8 mouse cellular contexts compared by ENCODE assay signal in genomic region chr14:31829761-31830562, GRCm38 (mm10). TPM values are rescaled to one million over a fixed set of nuclear protein-coding genes. Genes with fewer than 3 reads are reported as not detected.
A peak's percentile ranks its signal among the peaks of the same experiment; 100 is the strongest.
DNase-seq lines count a peak whose midpoint lies in the region; ATAC-seq and TF ChIP-seq lines count a peak whose summit lies in the region.

No protein-coding gene starts in this region.

- peak overlapping the region; percentile 52 for H3K4me2 ChIP-seq in intestine, embryonic 14.5 days (ENCODE audit: low read length)

- TF ChIP-seq CTCF in gastrocnemius, adult 2 months (IDR thresholded peaks at IDR 0.05) = no peak

- peak overlapping the region; percentile 97 for H3K27ac ChIP-seq in gastrocnemius, adult 2 months
- peak overlapping the region; percentile 93 for H3K27ac ChIP-seq in intestine, embryonic 14.5 days (ENCODE audit: low read depth)

- intact Hi-C loops in gastrocnemius, adult 2 months (cut with DNase I) = loop anchor here (2.0 kb wide), 1 partner anchor 41 kb away; no protein-coding TSS in a partner anchor
- intact Hi-C loops in left cerebral cortex, postnatal 25 days (cut with DNase I) = loop anchor here (1.0 to 5.0 kb wide), 4 partner anchors 27 to 122 kb away; no protein-coding TSS in a partner anchor

- peak overlapping the region; percentile 100 for H3K4me3 ChIP-seq in gastrocnemius, adult 2 months
- peak overlapping the region; percentile 87 for H3K4me3 ChIP-seq in intestine, embryonic 14.5 days (ENCODE audit: low read depth, low read length)

- peak overlapping the region; percentile 74 for H3K9ac ChIP-seq in intestine, embryonic 14.5 days (ENCODE audit: low read length)

- no peaks in the 10 kb centered on the region for H3K9me3 ChIP-seq in intestine, embryonic 14.5 days (ENCODE audit: control insufficient read depth, low read length)

- under 1% methylated on average over 73 of the region's 97 CpGs for WGBS in intestine, embryonic 14.5 days

- H3K4me1 ChIP-seq in intestine, embryonic 14.5 days (replicated peaks; ENCODE audit: control insufficient read depth, insufficient read depth, low read length) = 0 out of 2 replicates have a peak, but pooled peaks cover 4% of the 10 kb centered on the region

- H3K27me3 ChIP-seq in intestine, embryonic 14.5 days (replicated peaks; ENCODE audit: control insufficient read depth, insufficient read depth, low read length) = no peaks in the 10 kb centered on the region

- no peaks in the 10 kb centered on the region for H3K36me3 ChIP-seq in intestine, embryonic 14.5 days (ENCODE audit: control insufficient read depth, insufficient read depth, low read length)

- peak; percentile 81 for ATAC-seq in intestine, embryonic 14.5 days (replicated peaks; ENCODE audit: low FRiP score, low TSS enrichment, low read depth)
- peak; percentile 33; the same call in 1 of the 2 replicates for ATAC-seq in megakaryocyte-erythroid progenitor cell, adult 5-6 weeks (replicated peaks; ENCODE audit: low FRiP score, low TSS enrichment, poor library complexity, severe bottlenecking)

- DNase-seq in WW6 (ENCODE audit: low read depth, low spot score) = peak; percentile 34
- DNase-seq in cerebellum, postnatal 4 days (ENCODE audit: low spot score in 2 of 2) = peak; percentile 37 to 43
- DNase-seq in gastrocnemius, adult 2 months = peak; percentile 74
- peak; percentile 77 for DNase-seq in intestine, embryonic 14.5 days (ENCODE audit: low spot score)
- peak; percentile 53 to 65 for DNase-seq in left cerebral cortex, postnatal 25 days (ENCODE audit: low spot score in 2 of 2)
- peak; percentile 75 for DNase-seq in right cerebral cortex, postnatal 25 days
- DNase-seq in urinary bladder, postnatal 36 days (ENCODE audit: low spot score in 2 of 2) = peak; percentile 39 to 54

RNA-seq across cellular contexts. Expression of gene Ankrd28, which starts 0.5 kb away (rescaled TPM):
- total RNA-seq in gastrocnemius, adult 2 months (2021) = 10 to 100 TPM; 41.3 to 51.4 TPM
- 11.6 and 11.7 TPM in 2 replicates for polyA plus RNA-seq in intestine, embryonic 14.5 days (2014; fragmentation: Nextera tagmentation; extraction: Ambion mirVana)
- total RNA-seq in left cerebral cortex, postnatal 25 days (2021) = 10 to 100 TPM; 49.3 to 56.8 TPM
- total RNA-seq in megakaryocyte-erythroid progenitor cell, adult 5-6 weeks (2014; fragmentation: Nextera tagmentation) = 37.4 and 46.6 TPM in 2 replicates
- total RNA-seq in megakaryocyte-erythroid progenitor cell, adult 5-6 weeks (2017) = 27.0 and 42.7 TPM in 2 replicates

Comparison
In these comparisons a context has a peak if more than half of its experiments do, and no peak if none do; other contexts are left out.
1. Peak in every context shown above with its lines: DNase-seq, ATAC-seq, H3K4me3 ChIP-seq and H3K27ac ChIP-seq.